In the genomic region with DNA sequence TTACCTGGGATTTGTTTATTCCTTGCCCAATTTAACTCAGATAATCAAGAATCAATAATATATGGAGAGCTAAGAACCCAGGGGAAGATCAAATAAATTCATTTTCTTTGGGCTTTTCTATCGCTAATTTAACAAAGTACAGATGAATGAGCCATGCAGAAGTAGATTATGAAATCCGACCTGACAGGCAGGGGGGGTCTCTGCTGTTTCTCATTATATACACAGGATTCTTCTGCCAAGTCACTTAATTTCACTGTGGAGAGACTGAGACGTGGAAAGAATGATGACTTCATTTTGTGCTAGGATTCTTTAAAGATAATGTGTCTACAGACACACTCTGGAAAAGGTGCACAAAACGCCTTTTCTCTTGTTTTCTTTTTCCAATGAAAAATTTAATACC, we compare ENCODE assay signal across 21 mouse cellular contexts.
"Had no signal": no experiment of that assay in that cellular context is flagged by ENCODE, and none has a peak within 500 bp of the region (broad histone marks: within the 10 kb centered on the region; RNA-seq: fewer than 3 reads in every experiment).

No protein-coding gene starts in this region.

- DNase-seq: kidney, adult 11 months; kidney, adult 8-10 months; kidney, postnatal 10 days; kidney, postnatal 36 days; layer of hippocampus, postnatal 36 days; liver; lung, adult 18-20 months; lung, postnatal 14 days; lung, postnatal 4 days; right cerebral cortex, postnatal 25 days; spleen, adult 18-20 months; thymus, postnatal 25 days had no signal

- H3K4me3 ChIP-seq: intestine, embryonic 15.5 days; kidney, embryonic 15.5 days; left cerebral cortex, adult 2 months; limb, embryonic 12.5 days; liver, embryonic 12.5 days; liver, embryonic 15.5 days; lung, embryonic 15.5 days; midbrain, embryonic 12.5 days; stomach, embryonic 15.5 days had no signal

- H3K4me1 ChIP-seq: liver, embryonic 15.5 days; stomach, embryonic 15.5 days had no signal

- H3K27me3 ChIP-seq: intestine, embryonic 15.5 days; kidney, embryonic 15.5 days; limb, embryonic 12.5 days; lung, embryonic 15.5 days; midbrain, embryonic 12.5 days; stomach, embryonic 15.5 days had no signal

- ATAC-seq: intestine, embryonic 15.5 days; liver, embryonic 12.5 days had no signal

- H3K36me3 ChIP-seq: intestine, embryonic 15.5 days; kidney, embryonic 15.5 days; limb, embryonic 12.5 days; liver, embryonic 12.5 days; liver, embryonic 15.5 days; lung, embryonic 15.5 days; midbrain, embryonic 12.5 days; stomach, embryonic 15.5 days had no signal

- H3K9ac ChIP-seq: intestine, embryonic 15.5 days; kidney, embryonic 15.5 days; limb, embryonic 12.5 days; liver, embryonic 12.5 days; liver, embryonic 15.5 days; lung, embryonic 15.5 days; midbrain, embryonic 12.5 days; stomach, embryonic 15.5 days had no signal

- H3K4me2 ChIP-seq: intestine, embryonic 15.5 days; kidney, embryonic 15.5 days; limb, embryonic 12.5 days; liver, embryonic 12.5 days; liver, embryonic 15.5 days; lung, embryonic 15.5 days; midbrain, embryonic 12.5 days; stomach, embryonic 15.5 days had no signal

- H3K27ac ChIP-seq: intestine, embryonic 15.5 days; kidney, embryonic 15.5 days; left cerebral cortex, adult 2 months; limb, embryonic 12.5 days; liver, embryonic 12.5 days; liver, embryonic 15.5 days; lung, embryonic 15.5 days; midbrain, embryonic 12.5 days; stomach, embryonic 15.5 days had no signal

- H3K9me3 ChIP-seq: intestine, embryonic 15.5 days; kidney, embryonic 15.5 days; liver, embryonic 12.5 days; liver, embryonic 15.5 days; lung, embryonic 15.5 days; midbrain, embryonic 12.5 days; stomach, embryonic 15.5 days had no signal
